Mouse (Mus musculus) embryonic facial prominence, embryonic 14.5 days (tissue): ENCODE data around the gene Supt4a. TPM values are rescaled to one million over a fixed set of nuclear protein-coding genes. Genes with fewer than 3 reads are reported as not detected.

ENCODE experiments used
- ATAC-seq: fragments of 200-750 bp; cut with Nextera tagmentation; 2 replicates; pipeline ENCODE4 v1.8.0; 2017; ENCODE audit warnings: low read depth, moderate number of reproducible peaks, moderate TSS enrichment
- DNase-seq: peaks from one replicate; pipeline ENCODE4 v3.0.0-alpha.2; 2015; ENCODE audit warnings: low spot score
- H3K27ac ChIP-seq: fragments of 300-500 bp; sonication (generic); replicated peaks from 2 replicates; pipeline ENCODE4 v1.5.1; 2014; ENCODE audit warnings: low read depth, mild to moderate bottlenecking, low read length, moderate library complexity
- H3K27me3 ChIP-seq: fragments of 300-500 bp; sonication (generic); replicated peaks from 2 replicates; pipeline ENCODE4 v1.6.1; 2014; ENCODE audit warnings: low read length; ENCODE audit not compliant: control insufficient read depth, insufficient read depth
- H3K36me3 ChIP-seq: fragments of 300-500 bp; sonication (generic); 2 replicates; pipeline ENCODE4 v1.6.1; 2014; ENCODE audit warnings: low read length, mixed read lengths; ENCODE audit not compliant: control insufficient read depth, insufficient read depth
- H3K4me1 ChIP-seq: fragments of 300-500 bp; sonication (generic); 2 replicates; pipeline ENCODE4 v1.6.1; 2014; ENCODE audit warnings: antibody characterized with exemption, low read length; ENCODE audit not compliant: control insufficient read depth, insufficient read depth
- H3K4me2 ChIP-seq: fragments of 300-500 bp; sonication (generic); 2 replicates; pipeline ENCODE4 v1.6.1; 2014; ENCODE audit warnings: low read depth, mild to moderate bottlenecking, low read length, moderate library complexity, mixed read lengths
- H3K4me3 ChIP-seq: fragments of 300-500 bp; sonication (generic); 2 replicates; pipeline ENCODE4 v1.5.1; 2014; ENCODE audit warnings: low read depth, mild to moderate bottlenecking, low read length
- H3K9ac ChIP-seq: fragments of 300-500 bp; sonication (generic); 2 replicates; pipeline ENCODE4 v1.6.1; 2014; ENCODE audit warnings: low read depth, mild to moderate bottlenecking, low read length, moderate library complexity, mixed read lengths
- H3K9me3 ChIP-seq: fragments of 300-500 bp; sonication (generic); 2 replicates; pipeline ENCODE4 v1.6.1; 2016; ENCODE audit warnings: low read length; ENCODE audit not compliant: control insufficient read depth
- WGBS: fragments of 180-500 bp; shearing (Covaris S2); extraction: QIAGEN DNeasy Blood & Tissue Kit; methylation state at CpG from one replicate; pipeline ENCODE4 v1.1.7; 2014; 5-methylcytosine and 5-hydroxymethylcytosine counted together
- microRNA counts: library from miRNA; unstranded; fragments of <30 nt; microRNA quantifications from one replicate; lab custom pipeline; 2017
- microRNA-seq: library from miRNA; unstranded; fragments of <30 nt; microRNA quantifications from one replicate; pipeline ENCODE4, GENCODE M21; 2016; ENCODE audit warnings: borderline number of aligned reads
- polyA plus RNA-seq: library from polyadenylated mRNA; unstranded; fragments of >200 nt; fragmentation: Nextera tagmentation; extraction: Ambion mirVana; gene quantifications from 2 replicates; pipeline ENCODE4 v1.2.1, GENCODE M21; 2014

Gene Supt4a
- polyA plus RNA-seq, 1 experiment from 2014 or later: 146 TPM

DNA sequence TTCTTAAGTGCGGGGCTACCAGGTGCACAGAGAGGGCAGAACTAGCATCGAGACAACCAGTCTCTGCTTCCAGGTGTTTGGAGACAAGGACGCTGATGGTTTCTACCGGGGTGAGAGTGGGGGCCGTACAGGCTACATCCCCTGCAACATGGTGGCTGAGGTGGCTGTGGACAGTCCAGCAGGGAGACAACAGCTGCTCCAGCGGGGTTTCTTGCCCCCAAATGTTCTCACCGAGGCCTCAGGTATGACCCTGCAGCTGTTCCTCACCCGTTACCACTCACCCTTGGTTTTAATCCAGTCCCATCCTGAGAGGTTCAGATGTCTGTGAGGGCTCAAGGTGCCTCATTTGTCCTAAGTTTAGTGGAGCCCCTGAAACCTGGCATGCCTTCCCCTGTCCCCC lies 42.8 kb downstream of the Supt4a start:
- no peaks in the 10 kb centered on the region for H3K9me3 ChIP-seq

GRCm38 (mm10) chr11:87790088-87790487 lies 52.7 kb downstream of the Supt4a start:
- H3K4me1 ChIP-seq: no peaks in the 10 kb centered on the region
- H3K36me3 ChIP-seq: no peaks in the 10 kb centered on the region
- DNase-seq: no peak
- no peak overlapping the region for H3K4me2 ChIP-seq
- 86% methylated on average over 6 of the region's 6 CpGs for WGBS
- ATAC-seq: no peak
- no peak overlapping the region for H3K27ac ChIP-seq
- H3K4me3 ChIP-seq: no peak overlapping the region
- no peaks in the 10 kb centered on the region for H3K9me3 ChIP-seq
- no peak overlapping the region for H3K9ac ChIP-seq
- H3K27me3 ChIP-seq: no peaks in the 10 kb centered on the region

More for the DNA sequence above, 42.8 kb downstream of the Supt4a start:
- WGBS: 74% methylated on average over 8 of the region's 8 CpGs
- H3K36me3 ChIP-seq: no peaks in the 10 kb centered on the region
- no peak overlapping the region for H3K4me2 ChIP-seq
- no peak overlapping the region for H3K27ac ChIP-seq
- peaks cover 10% of the 10 kb centered on the region for H3K4me1 ChIP-seq
- no peaks in the 10 kb centered on the region for H3K27me3 ChIP-seq
- DNase-seq: no peak
- ATAC-seq: no peak
- H3K9ac ChIP-seq: no peak overlapping the region
- no peak overlapping the region for H3K4me3 ChIP-seq

MicroRNAs encoded within 50 kb of the gene (microRNA counts, 519-probe panel; counts per million panel counts)
- microRNA mmu-miR-142-3p (lab: Ali Mortazavi, UCI) (3,108 counts per million, percentile 74 among the panel's probes with 10 or more counts), microRNA mmu-miR-142-5p (lab: Ali Mortazavi, UCI) (3,160 counts per million, percentile 75 among the panel's probes with 10 or more counts)

Small RNAs within 50 kb of the gene (microRNA-seq; reads per million reads assigned to microRNA genes)
- not detected for gene Mir142
- not detected for gene Mir142b

Other genes with a start within 250 kb of the Supt4a start
- not detected in 2 replicates for gene Gm11492, start 170.9 kb upstream of the Supt4a start, polyA plus RNA-seq
- 40.1 and 42.2 TPM in 2 replicates for gene Sept4, start 168.6 kb upstream of the Supt4a start, polyA plus RNA-seq
- gene Mtmr4, start 145.4 kb upstream of the Supt4a start, polyA plus RNA-seq: 33.2 and 34.3 TPM in 2 replicates
- 0.17 and 0.25 TPM in 2 replicates for gene Hsf5, start 120.4 kb upstream of the Supt4a start, polyA plus RNA-seq
- 5.3 and 6.2 TPM in 2 replicates for gene Rnf43, start 74.8 kb upstream of the Supt4a start, polyA plus RNA-seq
- 1.9 and 2.2 TPM in 2 replicates for gene Tspoap1, start 23.0 kb downstream of the Supt4a start, polyA plus RNA-seq
- gene Mpo, start 56.0 kb downstream of the Supt4a start, polyA plus RNA-seq: 0.77 and 2.7 TPM in 2 replicates
- 0.18 and 0.38 TPM in 2 replicates for gene Lpo, start 90.7 kb downstream of the Supt4a start, polyA plus RNA-seq
- gene Mks1, start 115.7 kb downstream of the Supt4a start, polyA plus RNA-seq: 11.9 and 12.9 TPM in 2 replicates
- 0.12 TPM in 1 of 2 replicates, not detected in the other for gene Epx, start 138.0 kb downstream of the Supt4a start, polyA plus RNA-seq
- not detected in 2 replicates for gene Olfr462, start 154.7 kb downstream of the Supt4a start, polyA plus RNA-seq
- not detected in 2 replicates for gene Olfr463, start 159.8 kb downstream of the Supt4a start, polyA plus RNA-seq
- gene Olfr464, start 183.4 kb downstream of the Supt4a start, polyA plus RNA-seq: 0.10 and 0.22 TPM in 2 replicates
- 13.0 and 13.7 TPM in 2 replicates for gene Dynll2, start 250.0 kb downstream of the Supt4a start, polyA plus RNA-seq